Mouse (Mus musculus) cerebral cortex, adult 2 months (tissue): Measurements from ENCODE around the gene Serpina1e.

ENCODE experiments used
- WGBS: fragments of 180-500 bp; shearing (Covaris S2); methylation state at CpG from one replicate; pipeline ENCODE4 v1.1.7; 2018; 5-methylcytosine and 5-hydroxymethylcytosine counted together

The Serpina1e gene

GRCm38 (mm10) chr12:103958798-103959197 is at the start of gene Serpina1e:
TSS of gene Serpina1e (minus strand) at chr12:103958975.
- 74% methylated on average over 3 of the region's 3 CpGs for WGBS

- 88% methylated on average over 5 of the region's 5 CpGs for WGBS
Measured at GRCm38 (mm10) chr12:104004689-104005088, 45.9 kb upstream of the Serpina1e start.

DNA sequence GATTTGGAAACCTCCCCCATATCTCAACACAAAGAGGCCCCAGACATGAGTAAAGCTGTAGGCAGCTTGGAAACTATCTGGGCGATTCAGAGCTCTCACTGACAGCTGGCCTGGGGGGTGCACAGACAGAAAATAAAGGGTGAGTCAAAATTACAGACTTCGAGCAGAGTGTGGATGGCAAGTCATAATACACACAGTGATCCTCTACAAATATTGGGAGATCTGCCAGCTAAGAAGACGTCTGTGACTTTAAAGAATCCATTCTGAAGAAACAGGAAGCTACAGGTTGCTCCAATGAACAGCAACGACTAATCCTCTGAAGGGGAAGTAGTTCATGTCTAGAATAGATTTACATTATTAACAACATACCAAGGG is 44.5 kb upstream of the Serpina1e start:
- 39% methylated on average over 4 of the region's 4 CpGs for WGBS

DNA sequence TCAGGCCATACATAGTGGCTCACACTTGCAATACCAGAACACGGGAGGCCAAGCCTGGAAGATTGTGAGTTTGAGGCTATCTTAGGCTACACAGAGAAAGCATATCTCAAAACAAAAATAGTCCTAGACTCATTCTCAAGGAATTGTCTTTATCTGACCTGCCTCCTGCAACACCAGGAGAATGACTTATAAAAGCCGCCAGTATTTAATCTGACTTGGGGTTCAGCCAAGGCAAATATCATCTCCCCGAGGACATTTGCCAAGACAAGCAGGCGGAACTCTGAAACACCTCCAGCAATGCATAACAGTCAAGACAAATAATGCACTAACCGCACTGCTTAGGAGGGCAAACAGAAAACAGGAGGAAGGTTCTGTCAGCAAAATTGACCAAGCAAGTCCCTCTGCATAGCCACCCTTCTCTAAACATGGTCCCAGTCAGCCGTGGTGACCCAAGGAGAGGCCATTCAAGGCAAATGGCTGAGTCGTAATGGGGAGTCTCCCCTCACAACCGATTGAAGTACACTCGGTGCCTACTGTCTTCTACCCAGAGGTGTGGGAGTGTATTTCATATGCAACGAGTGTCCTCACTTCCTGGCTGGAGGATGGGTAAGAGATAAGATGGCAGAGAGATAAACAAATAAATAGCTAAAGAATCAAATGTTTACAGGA is 43.9 kb upstream of the Serpina1e start:
- WGBS, result 53% methylated on average over 10 of the region's 10 CpGs

DNA sequence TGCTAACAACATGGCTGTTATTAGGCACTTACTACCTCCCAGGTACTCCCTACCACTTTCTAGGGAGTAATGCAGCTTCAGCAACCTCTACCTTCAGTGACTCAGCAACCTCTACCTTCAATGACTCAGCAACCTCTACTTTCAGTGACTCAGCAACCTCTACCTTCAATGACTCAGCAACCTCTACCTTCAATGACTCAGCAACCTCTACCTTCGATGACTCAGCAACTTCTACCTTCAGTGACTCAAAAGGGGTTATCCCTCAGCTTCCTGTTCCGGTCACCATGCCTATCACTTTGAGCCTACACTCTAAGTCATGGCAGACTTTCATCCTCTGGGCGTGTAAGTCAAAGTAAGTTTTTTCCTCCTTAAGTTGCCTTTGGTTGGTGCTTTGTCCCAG is 41.8 kb upstream of the Serpina1e start:
- 87% methylated on average over 3 of the region's 3 CpGs for WGBS

- WGBS, result 40% methylated on average over 8 of the region's 8 CpGs
Measured at GRCm38 (mm10) chr12:103999611-104000010, 40.8 kb upstream of the Serpina1e start.

DNA sequence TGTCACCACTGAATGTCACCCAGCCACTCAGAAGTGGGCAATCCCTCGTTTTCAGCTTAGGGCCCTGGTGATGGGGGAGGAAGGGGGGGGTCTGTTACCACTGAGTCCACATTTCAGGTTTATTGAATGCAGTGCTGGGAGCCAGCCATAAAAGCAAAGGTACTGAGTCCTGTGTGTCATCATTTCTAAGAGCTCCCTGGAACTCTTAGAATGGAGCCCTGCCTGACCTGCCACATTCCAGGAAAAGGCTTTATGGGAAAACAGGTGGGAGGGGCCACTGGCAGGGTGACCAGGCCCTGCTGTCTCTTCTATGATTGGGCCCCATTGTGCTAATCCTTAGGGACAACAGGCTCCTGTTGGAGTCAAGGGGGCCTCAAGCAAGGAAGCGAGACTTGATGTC is 37.7 kb upstream of the Serpina1e start:
- 63% methylated on average over 2 of the region's 2 CpGs for WGBS

GRCm38 (mm10) chr12:103995292-103996072 is 36.7 kb upstream of the Serpina1e start:
- WGBS, result 35% methylated on average over 5 of the region's 5 CpGs

DNA sequence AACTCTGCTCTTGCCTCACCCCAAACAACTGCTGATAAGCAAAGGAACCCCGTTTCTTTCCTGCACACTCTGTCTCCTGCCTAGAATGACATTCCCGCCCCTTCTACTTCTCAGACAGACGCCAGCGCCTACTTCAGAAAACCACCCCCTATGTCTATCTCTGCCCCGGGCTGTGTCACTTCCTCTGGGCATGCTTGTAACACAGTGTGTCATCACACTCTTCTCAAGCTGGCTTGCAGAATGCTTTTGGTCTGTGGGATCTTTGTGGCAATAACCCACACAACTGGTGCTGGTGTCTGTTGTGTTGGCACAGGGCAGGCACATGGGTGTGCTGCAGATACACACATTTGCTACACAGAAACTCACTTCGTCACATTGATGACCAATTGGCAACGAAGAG is 34.2 kb upstream of the Serpina1e start:
- WGBS, result 39% methylated on average over 7 of the region's 7 CpGs

DNA sequence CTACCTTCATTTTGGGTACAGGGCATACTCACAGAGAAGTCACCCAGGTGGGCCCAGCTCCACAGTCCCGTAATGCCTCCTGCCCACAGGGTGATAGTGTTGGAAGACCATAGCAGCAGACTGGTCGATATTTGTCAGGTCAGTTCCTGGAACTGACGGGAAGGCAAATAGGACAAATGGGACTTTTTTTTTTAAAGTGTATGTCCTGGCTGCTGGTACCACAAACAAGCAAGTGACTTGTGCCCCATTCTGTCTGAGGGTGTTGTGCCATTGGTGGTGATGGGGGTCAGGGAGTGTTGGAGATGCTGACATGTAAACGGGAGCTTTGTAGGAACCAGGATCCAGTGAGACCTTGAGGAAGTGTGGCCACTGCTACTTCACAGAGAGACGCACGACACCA is 31.1 kb upstream of the Serpina1e start, which contains the start of gene Serpina11:
Gene Serpina11 (minus strand): TSS at position 101 of the 400 bp plus-strand sequence.
- 92% methylated on average over 6 of the region's 6 CpGs for WGBS

- 74% methylated on average over 2 of the region's 2 CpGs for WGBS
Measured at GRCm38 (mm10) chr12:103989514-103989767, 30.7 kb upstream of the Serpina1e start.

GRCm38 (mm10) chr12:103988754-103989513 is 30.2 kb upstream of the Serpina1e start:
- 75% methylated on average over 14 of the region's 14 CpGs for WGBS

DNA sequence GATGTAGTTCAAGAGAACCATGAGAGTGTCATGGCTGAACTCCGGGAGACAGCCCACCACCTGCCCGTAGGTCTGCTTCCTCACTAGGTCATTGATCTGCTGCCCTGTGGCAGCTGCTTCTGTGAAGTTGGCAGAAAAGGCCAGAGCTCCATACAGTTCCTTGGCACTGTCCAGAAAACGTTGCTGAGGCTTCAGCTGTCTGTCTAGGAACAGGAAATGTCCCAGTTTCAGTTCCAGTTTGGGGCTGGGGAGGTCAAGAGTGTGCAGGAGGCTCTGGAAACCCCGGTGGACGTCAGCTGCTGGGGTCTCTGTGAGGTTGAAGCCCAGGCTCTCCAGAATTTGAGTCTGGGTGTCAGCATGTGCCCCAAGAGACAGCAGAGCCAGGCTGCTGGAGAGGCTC is 27.1 kb upstream of the Serpina1e start:
- WGBS, result 78% methylated on average over 5 of the region's 5 CpGs

DNA sequence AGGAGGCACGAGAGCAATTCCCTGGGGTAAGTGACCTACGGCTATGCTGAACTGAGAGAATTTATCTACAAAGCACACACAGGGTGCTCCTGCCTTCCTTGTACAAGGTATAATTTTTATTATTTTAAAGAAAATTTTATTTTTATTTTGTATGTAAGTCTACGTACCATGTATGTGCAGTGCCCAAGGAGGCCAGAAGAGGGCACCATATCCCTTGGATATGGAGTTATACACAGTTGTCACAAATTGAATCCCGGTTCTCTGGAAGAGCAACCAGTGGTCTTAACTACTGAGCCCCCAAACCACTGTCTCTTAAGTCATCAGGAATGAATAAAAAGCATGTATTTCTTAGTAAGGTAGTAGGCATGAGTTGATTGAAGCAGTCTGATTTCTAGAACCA is 26.2 kb upstream of the Serpina1e start:
- 63% methylated on average over 4 of the region's 4 CpGs for WGBS

- 59% methylated on average over 7 of the region's 7 CpGs for WGBS
Measured at GRCm38 (mm10) chr12:103981646-103982360, 23.0 kb upstream of the Serpina1e start.

DNA sequence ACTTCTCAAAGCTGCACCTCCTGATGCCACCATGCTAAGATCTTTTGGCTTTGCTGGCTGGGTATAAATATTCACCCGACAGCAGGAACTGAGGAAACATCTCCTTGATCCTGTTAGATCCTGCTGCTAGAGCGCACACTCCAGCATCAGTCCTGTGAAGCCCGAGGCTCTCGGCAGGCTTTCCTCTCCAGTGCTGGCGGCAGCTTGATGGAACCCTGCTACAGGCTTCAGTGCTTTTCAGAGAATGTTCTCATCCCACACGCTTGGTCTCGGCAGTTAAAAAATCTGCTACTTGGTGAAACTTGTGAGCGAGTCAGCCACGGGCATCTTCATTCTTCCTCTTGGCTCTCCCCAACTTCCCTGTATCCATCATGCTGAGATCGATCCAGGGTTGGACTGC is 19.5 kb upstream of the Serpina1e start:
- 51% methylated on average over 10 of the region's 10 CpGs for WGBS

DNA sequence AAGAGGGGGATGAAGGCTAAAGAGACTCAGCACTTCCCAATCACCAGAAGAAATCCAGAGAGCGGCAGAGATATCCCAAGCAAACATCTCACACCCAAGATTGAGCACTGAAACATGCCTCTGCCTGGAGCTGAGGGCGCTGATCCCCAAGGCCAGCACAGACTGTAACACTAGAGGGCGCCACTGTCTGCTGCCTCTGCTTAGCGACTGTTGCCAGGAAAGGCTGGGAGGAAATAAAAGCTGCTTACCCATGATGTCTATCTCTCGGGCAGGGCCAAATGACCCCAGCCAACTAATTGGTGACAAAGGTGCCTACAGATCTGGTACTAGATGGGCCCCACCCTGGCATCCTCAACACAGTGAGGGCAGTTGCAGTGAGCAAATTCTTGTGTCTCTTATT is 19.1 kb upstream of the Serpina1e start:
- 41% methylated on average over 5 of the region's 5 CpGs for WGBS

- WGBS, result 76% methylated on average over 3 of the region's 3 CpGs
Measured at GRCm38 (mm10) chr12:103977060-103977459, 18.3 kb upstream of the Serpina1e start.

GRCm38 (mm10) chr12:103971080-103971479 is 12.3 kb upstream of the Serpina1e start:
- 75% methylated on average over 4 of the region's 4 CpGs for WGBS

- WGBS, result 90% methylated on average over 9 of the region's 9 CpGs
Measured at GRCm38 (mm10) chr12:103969577-103970116, 10.9 kb upstream of the Serpina1e start.

DNA sequence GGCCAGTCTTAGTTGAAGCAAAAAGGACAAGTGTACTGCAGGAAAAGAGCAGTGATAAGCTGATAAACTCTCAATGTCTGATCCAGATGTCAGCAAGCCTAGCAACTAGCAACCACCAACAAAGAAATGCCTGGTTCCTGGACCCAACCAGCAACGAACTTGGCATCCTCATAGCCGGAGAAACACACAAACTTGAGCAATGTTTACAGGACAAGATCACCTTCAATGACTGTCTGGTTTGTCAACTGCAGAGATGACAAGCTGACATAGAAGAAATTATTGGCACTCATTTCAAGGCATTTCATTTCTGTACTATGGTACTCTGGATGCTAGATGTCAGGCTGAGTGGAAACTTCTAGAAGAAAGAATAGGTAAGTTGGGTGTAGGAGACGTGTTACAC is 8.0 kb upstream of the Serpina1e start:
- 76% methylated on average over 3 of the region's 3 CpGs for WGBS

GRCm38 (mm10) chr12:103963288-103963687 is 4.5 kb upstream of the Serpina1e start:
- 73% methylated on average over 4 of the region's 4 CpGs for WGBS
